In genomic region chr6:67535005-67535776, GRCm38 (mm10) we compare ENCODE assay signal across 8 mouse cellular contexts. TPM values are rescaled to one million over a fixed set of nuclear protein-coding genes. Genes with fewer than 3 reads are reported as not detected.
A peak's percentile ranks its signal among the peaks of the same experiment; 100 is the strongest.
DNase-seq lines count a peak whose midpoint lies in the region; ATAC-seq and TF ChIP-seq lines count a peak whose summit lies in the region.

No protein-coding gene starts in this region.

- TF ChIP-seq POLR2A in limb, embryonic 14.5 days (IDR thresholded peaks at IDR 0.05; ENCODE audit: borderline replicate concordance, extremely low read depth, insufficient read depth, insufficient read length) = no peak

- TF ChIP-seq CTCF in forebrain, postnatal 0 days (IDR thresholded peaks at IDR 0.05; ENCODE audit: low read depth) = no peak

- H3K9me3 ChIP-seq in ES-E14 (ENCODE audit: control insufficient read depth, insufficient read depth, low read depth, low read length) = no peaks in the 10 kb centered on the region
- H3K9me3 ChIP-seq in forebrain, postnatal 0 days (ENCODE audit: low read length) = no peaks in the 10 kb centered on the region
- no peaks in the 10 kb centered on the region for H3K9me3 ChIP-seq in limb, embryonic 14.5 days (ENCODE audit: control insufficient read depth, low read length)
- no peaks in the 10 kb centered on the region for H3K9me3 ChIP-seq in midbrain, embryonic 14.5 days (ENCODE audit: control insufficient read depth, low read length)

- H3K4me1 ChIP-seq in ES-E14 (ENCODE audit: control insufficient read depth in 2 of 2, insufficient read depth in 2 of 2, low read length in 2 of 2, poor library complexity in 1 of 2) = 0 out of 4 replicates have a peak, but pooled peaks cover 0 to 3% of the 10 kb centered on the region in 2 experiments
- H3K4me1 ChIP-seq in forebrain, postnatal 0 days (ENCODE audit: insufficient read depth) = no peaks in the 10 kb centered on the region
- peaks cover 6% of the 10 kb centered on the region for H3K4me1 ChIP-seq in limb, embryonic 14.5 days (ENCODE audit: control insufficient read depth, insufficient read depth, low read length)
- H3K4me1 ChIP-seq in midbrain, embryonic 14.5 days (ENCODE audit: control insufficient read depth, insufficient read depth, low read length) = 0 out of 2 replicates have a peak, but pooled peaks cover 2% of the 10 kb centered on the region

- WGBS in forebrain, postnatal 0 days = 1% methylated on average over 62 of the region's 62 CpGs
- WGBS in limb, embryonic 14.5 days = 1% methylated on average over 57 of the region's 62 CpGs
- WGBS in midbrain, embryonic 14.5 days = under 1% methylated on average over 62 of the region's 62 CpGs

- no peak overlapping the region for H3K27ac ChIP-seq in ES-E14 (ENCODE audit: insufficient read depth, low read depth, low read length, poor library complexity, severe bottlenecking)
- no peak overlapping the region for H3K27ac ChIP-seq in forebrain, postnatal 0 days (ENCODE audit: low read depth, low read length)
- H3K27ac ChIP-seq in limb, embryonic 14.5 days (replicated peaks; ENCODE audit: low read depth, low read length) = no peak overlapping the region
- H3K27ac ChIP-seq in midbrain, embryonic 14.5 days (replicated peaks; ENCODE audit: low read depth, low read length) = no peak overlapping the region

- peak; percentile 27 to 38 for DNase-seq in cerebellum, postnatal 10 days
- DNase-seq in cerebellum, adult 9-11 months = no peak
- DNase-seq in ES-E14 (ENCODE audit: low read depth, low spot score) (no peak), adipocyte (ENCODE audit: low spot score) (no peak)
- peak; percentile 41 for DNase-seq in forebrain, postnatal 0 days
- DNase-seq in limb, embryonic 14.5 days (ENCODE audit: low spot score) = peak; percentile 29
- DNase-seq in midbrain, embryonic 14.5 days = peak; percentile 65
- DNase-seq in urinary bladder, postnatal 36 days (ENCODE audit: low spot score in 2 of 2) = peak; percentile 14 to 34

- in situ Hi-C loops in ES-E14 (cut with MboI; ENCODE audit: low sequenced_read_pairs in 2 of 2, unreplicated experiment in 2 of 2) = no loop called here

- H3K36me3 ChIP-seq in ES-E14 (ENCODE audit: control insufficient read depth, insufficient read depth, low read length, poor library complexity, severe bottlenecking) = no peaks in the 10 kb centered on the region
- no peaks in the 10 kb centered on the region for H3K36me3 ChIP-seq in forebrain, postnatal 0 days (ENCODE audit: insufficient read depth)
- H3K36me3 ChIP-seq in limb, embryonic 14.5 days (ENCODE audit: control insufficient read depth, insufficient read depth, low read length) = no peaks in the 10 kb centered on the region
- no peaks in the 10 kb centered on the region for H3K36me3 ChIP-seq in midbrain, embryonic 14.5 days (ENCODE audit: control insufficient read depth, insufficient read depth, low read length)

- H3K4me3 ChIP-seq in ES-E14 (ENCODE audit: insufficient read depth in 1 of 2, low read depth in 1 of 2, low read length in 2 of 2, poor library complexity in 1 of 2, severe bottlenecking in 1 of 2) = peak overlapping the region; percentile 38 to 55
- H3K4me3 ChIP-seq in forebrain, postnatal 0 days (ENCODE audit: low read depth, low read length) = peak overlapping the region; percentile 39
- peak overlapping the region; percentile 41 for H3K4me3 ChIP-seq in limb, embryonic 14.5 days (replicated peaks; ENCODE audit: low read length)
- H3K4me3 ChIP-seq in midbrain, embryonic 14.5 days (replicated peaks; ENCODE audit: low read depth, low read length) = peak overlapping the region; percentile 50

- H3K27me3 ChIP-seq in forebrain, postnatal 0 days (ENCODE audit: insufficient read depth, low read length) = peaks cover 49% of the 10 kb centered on the region
- peaks cover 53% of the 10 kb centered on the region for H3K27me3 ChIP-seq in limb, embryonic 14.5 days (ENCODE audit: control insufficient read depth, insufficient read depth, low read length)
- H3K27me3 ChIP-seq in midbrain, embryonic 14.5 days (ENCODE audit: control insufficient read depth, insufficient read depth, low read length) = peaks cover 56% of the 10 kb centered on the region

- peak overlapping the region; percentile 67 for H3K4me2 ChIP-seq in forebrain, postnatal 0 days (ENCODE audit: low read depth)
- peak overlapping the region; percentile 64 for H3K4me2 ChIP-seq in limb, embryonic 14.5 days (replicated peaks; ENCODE audit: low read depth, low read length, severe bottlenecking)
- H3K4me2 ChIP-seq in midbrain, embryonic 14.5 days (ENCODE audit: low read length) = peak overlapping the region; percentile 70

- peak; percentile 69 for ATAC-seq in forebrain, postnatal 0 days
- peak; percentile 11 for ATAC-seq in limb, embryonic 14.5 days (ENCODE audit: low FRiP score, low read depth)
- peak; percentile 53; the same call in 1 of the 2 replicates for ATAC-seq in midbrain, embryonic 14.5 days (ENCODE audit: low FRiP score, low TSS enrichment)

- no peak overlapping the region for H3K9ac ChIP-seq in ES-E14 (ENCODE audit: insufficient read depth, low read depth, low read length, poor library complexity, severe bottlenecking)
- H3K9ac ChIP-seq in forebrain, postnatal 0 days = peak overlapping the region; percentile 43
- H3K9ac ChIP-seq in limb, embryonic 14.5 days (ENCODE audit: low read depth, low read length, severe bottlenecking) = peak overlapping the region; percentile 38
- H3K9ac ChIP-seq in midbrain, embryonic 14.5 days (replicated peaks; ENCODE audit: low read length) = peak overlapping the region; percentile 42

TF ChIP-seq in ES-E14, 5 proteins besides CTCF, POLR2A, EP300 and RAD21:
- no peak for TF ChIP-seq HCFC1 (IDR thresholded peaks at IDR 0.05; ENCODE audit: borderline replicate concordance, insufficient read depth, low read length)
- TF ChIP-seq ZC3H11A (IDR thresholded peaks at IDR 0.05; ENCODE audit: borderline replicate concordance, low read depth, low read length) = no peak
- TF ChIP-seq ZNF384 (IDR thresholded peaks at IDR 0.05; ENCODE audit: low read depth, low read length) = no peak
- TF ChIP-seq CHD2 (IDR thresholded peaks at IDR 0.05; ENCODE audit: low read depth, low read length) = no peak
- no peak for TF ChIP-seq MAFK (IDR thresholded peaks at IDR 0.05; ENCODE audit: insufficient read depth, low read depth, low read length)

RNA-seq across cellular contexts. Expression of gene Tacstd2, which starts 0.4 kb away (rescaled TPM):
- total RNA-seq in ES-E14 (2012; rRNA removed) = 4.6 and 6.4 TPM in 2 replicates
- total RNA-seq in forebrain, postnatal 0 days (2014; rRNA removed) = 1.4 and 2.0 TPM in 2 replicates
- 1.6 and 2.0 TPM in 2 replicates for polyA plus RNA-seq in forebrain, postnatal 0 days (2015; fragmentation: Nextera tagmentation; extraction: Ambion mirVana)
- polyA plus RNA-seq in limb, embryonic 14.5 days (2012; rRNA removed) = 70.8 and 87.1 TPM in 2 replicates
- 152 and 195 TPM in 2 replicates for polyA plus RNA-seq in limb, embryonic 14.5 days (2014; fragmentation: Nextera tagmentation; extraction: Ambion mirVana)
- 0.91 and 0.94 TPM in 2 replicates for polyA plus RNA-seq in midbrain, embryonic 14.5 days (2014; fragmentation: Nextera tagmentation; extraction: Ambion mirVana)

RNA-seq across cellular contexts. Expression of gene Il23r, which starts 43.5 kb away (rescaled TPM):
- 0.09 and 0.11 TPM in 2 replicates for total RNA-seq in ES-E14 (2012; rRNA removed)
- total RNA-seq in forebrain, postnatal 0 days (2014; rRNA removed) = 0.05 TPM in 1 of 2 replicates, not detected in the other
- polyA plus RNA-seq in forebrain, postnatal 0 days (2015; fragmentation: Nextera tagmentation; extraction: Ambion mirVana) = not detected in 2 replicates
- not detected in 2 replicates for polyA plus RNA-seq in limb, embryonic 14.5 days (2012; rRNA removed)
- not detected in 2 replicates for polyA plus RNA-seq in limb, embryonic 14.5 days (2014; fragmentation: Nextera tagmentation; extraction: Ambion mirVana)
- polyA plus RNA-seq in midbrain, embryonic 14.5 days (2014; fragmentation: Nextera tagmentation; extraction: Ambion mirVana) = 0.13 TPM in 1 of 2 replicates, not detected in the other

Comparison
In these comparisons a context has a peak if more than half of its experiments do, and no peak if none do; other contexts are left out.
1. DNase-seq: peak in cerebellum, postnatal 10 days (2 of 2), forebrain, postnatal 0 days (single experiment), limb, embryonic 14.5 days (single experiment), midbrain, embryonic 14.5 days (single experiment) and urinary bladder, postnatal 36 days (2 of 2); none in cerebellum, adult 9-11 months (single experiment), ES-E14 (single experiment) and adipocyte (single experiment).
2. ATAC-seq: peak in every context shown above with its lines; median percentile 69 in forebrain, postnatal 0 days; 53 in midbrain, embryonic 14.5 days; 11 in limb, embryonic 14.5 days.
3. RNA of gene Tacstd2, which starts 0.4 kb away (polyA plus RNA-seq): 70.8 to 195 TPM in limb, embryonic 14.5 days; 1.6 to 2.0 TPM in forebrain, postnatal 0 days and 0.91 to 0.94 TPM in midbrain, embryonic 14.5 days; every median in the first group is over 10 times any median in the second.
4. Peak in every context shown above with its lines, with median percentiles within 50 percentile points of each other: H3K4me3 ChIP-seq and H3K4me2 ChIP-seq.